Mouse (Mus musculus) layer of hippocampus, adult 8-10 months (tissue): Measurements from ENCODE around the gene Ehmt2. TPM values are rescaled to one million over a fixed set of nuclear protein-coding genes. Genes with fewer than 3 reads are reported as not detected.
A peak's percentile ranks its signal among the peaks of the same experiment; 100 is the strongest.
"Not testable (repeated sequence)": the region's sequence is repeated elsewhere in the genome, so short reads cannot be mapped to it uniquely, and the experiment has no call there.

Source experiments
- DNase-seq, 2 experiments: peaks; one replicate each; pipeline ENCODE4 v3.0.0; 2022; ENCODE audit warnings: low spot score in 2 of 2
- total RNA-seq, 4 experiments: library from RNA; stranded (reverse); gene quantifications; 2 replicates each; pipeline ENCODE4 v1.2.4; 2022

Gene Ehmt2
- total RNA-seq, 4 experiments from 2014 or later, result 186 to 199 (median 189) TPM

DNA sequence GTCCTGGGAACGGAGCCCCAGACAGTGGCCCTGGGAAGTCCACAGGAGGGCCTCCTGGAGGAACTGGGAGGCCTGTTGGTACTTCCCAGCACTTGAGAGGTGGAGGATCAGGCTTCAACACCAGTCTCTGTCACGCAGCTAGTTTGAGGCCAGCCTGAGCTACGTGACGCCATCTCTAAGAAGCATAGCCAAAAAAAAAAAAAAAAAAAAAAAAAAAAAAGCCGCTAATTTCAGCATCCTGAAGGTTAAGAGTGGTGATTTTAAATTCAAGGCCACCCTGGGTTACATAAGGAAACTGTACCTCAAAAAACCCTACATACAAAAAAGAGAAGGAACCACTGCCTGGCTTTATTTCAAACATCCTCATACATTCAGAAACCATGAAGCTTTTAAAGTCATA lies 26.0 kb downstream of the Ehmt2 start:
- no peak for DNase-seq

GRCm38 (mm10) chr17:34927306-34928019 lies 29.2 kb downstream of the Ehmt2 start:
- DNase-seq, result peak in 1 of 2 experiments; percentile 32

- no peak for DNase-seq
Measured at GRCm38 (mm10) chr17:34928841-34929240, 30.6 kb downstream of the Ehmt2 start.

GRCm38 (mm10) chr17:34931061-34931734 lies 32.9 kb downstream of the Ehmt2 start, which contains the start of gene Neu1:
Neu1 (plus strand) TSS chr17:34931253.
- DNase-seq, result peak; percentile 98

- DNase-seq, result peak in 1 of 2 experiments; percentile 32
Measured at GRCm38 (mm10) chr17:34931735-34932098, 33.4 kb downstream of the Ehmt2 start.

- DNase-seq, result no peak
Measured at GRCm38 (mm10) chr17:34932287-34932686, 34.0 kb downstream of the Ehmt2 start.

DNA sequence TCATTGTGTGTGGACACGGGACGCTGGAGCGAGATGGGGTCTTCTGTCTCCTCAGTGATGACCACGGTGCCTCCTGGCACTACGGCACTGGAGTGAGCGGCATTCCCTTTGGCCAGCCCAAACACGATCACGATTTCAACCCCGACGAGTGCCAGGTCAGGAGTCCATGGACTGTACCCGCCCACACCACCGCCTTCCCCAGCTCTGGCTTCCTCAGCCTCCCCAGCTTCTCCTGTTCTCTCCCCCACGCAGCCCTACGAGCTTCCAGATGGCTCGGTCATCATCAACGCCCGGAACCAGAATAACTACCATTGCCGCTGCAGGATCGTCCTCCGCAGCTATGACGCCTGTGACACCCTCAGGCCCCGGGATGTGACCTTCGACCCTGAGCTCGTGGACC lies 35.8 kb downstream of the Ehmt2 start:
- no peak for DNase-seq

DNA sequence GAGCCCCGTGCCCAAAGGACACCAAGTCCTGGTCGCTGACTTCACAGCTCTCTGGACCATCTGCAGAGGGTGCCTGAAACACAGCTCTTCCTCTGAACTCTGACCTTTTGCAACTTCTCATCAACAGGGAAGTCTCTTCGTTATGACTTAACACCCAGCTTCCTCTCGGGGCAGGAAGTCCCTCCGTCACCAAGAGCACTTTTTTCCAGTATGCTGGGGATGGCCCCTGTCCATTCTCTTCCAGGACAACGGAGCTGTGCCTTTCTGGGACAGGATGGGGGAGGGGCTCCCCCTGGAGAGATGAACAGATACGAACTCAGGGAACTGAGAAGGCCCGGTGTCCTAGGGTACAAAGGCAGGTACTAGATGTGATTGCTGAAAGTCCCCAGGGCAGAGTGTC lies 36.6 kb downstream of the Ehmt2 start:
- DNase-seq, result no peak

DNA sequence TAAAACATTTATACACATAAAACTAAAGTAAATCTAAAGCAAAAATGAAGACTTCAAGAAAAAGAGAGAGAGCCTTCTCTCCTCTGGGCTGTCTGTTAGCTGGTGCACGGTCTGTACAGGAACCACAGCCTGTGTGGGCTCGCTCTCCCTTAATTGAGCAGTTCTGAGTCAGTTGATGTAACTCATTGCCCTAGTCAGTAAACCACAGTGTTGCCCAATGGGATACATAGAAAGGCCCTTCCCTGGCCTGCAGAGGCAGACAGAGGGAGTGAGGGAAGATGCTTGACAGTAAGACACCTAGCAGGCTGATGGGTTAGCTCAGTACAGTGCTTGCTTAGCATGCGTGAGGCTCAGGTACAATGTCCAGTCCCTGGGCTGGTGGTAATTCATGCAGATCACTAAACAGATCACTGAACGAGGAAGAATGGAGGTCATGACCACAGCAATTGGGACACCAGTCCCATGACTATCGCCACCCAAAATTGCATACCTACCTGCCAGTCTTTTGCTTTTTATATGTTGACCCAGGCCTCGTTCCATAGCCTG lies 39.8 kb downstream of the Ehmt2 start:
- no peak for DNase-seq

DNA sequence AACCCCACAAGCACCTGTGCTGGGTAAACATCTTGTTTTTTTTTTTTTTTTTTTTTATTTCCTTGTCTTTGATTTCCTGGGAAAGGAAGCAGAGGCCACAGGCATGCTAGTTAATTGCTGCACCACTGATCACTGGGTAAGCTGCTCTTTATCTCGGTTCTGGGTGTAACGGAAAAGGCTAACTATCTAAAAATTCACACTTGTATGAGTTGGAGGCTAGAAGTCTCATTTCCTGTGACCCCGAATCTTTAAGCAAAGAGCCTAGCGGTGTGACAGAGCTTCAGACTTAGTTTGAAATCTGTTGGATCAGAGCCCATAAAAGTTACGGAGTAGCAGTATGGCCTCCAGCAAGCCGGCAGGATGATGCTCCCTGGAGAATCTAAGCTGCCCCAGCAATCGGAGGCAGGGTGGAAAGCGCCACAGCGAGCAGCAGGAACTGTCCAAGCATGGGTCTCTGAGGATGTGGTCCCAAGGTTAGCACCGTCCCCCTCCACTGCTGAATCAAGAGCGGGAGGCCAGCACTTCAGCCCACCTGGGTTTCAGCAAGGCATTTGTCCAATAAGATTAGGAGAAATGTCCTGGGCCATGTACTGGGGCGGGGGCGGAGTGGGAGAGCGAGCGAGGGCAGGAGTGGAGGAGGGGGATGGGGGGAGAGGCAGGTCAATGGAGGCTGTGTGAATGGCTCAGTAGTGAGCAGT lies 43.2 kb downstream of the Ehmt2 start:
- no peak for DNase-seq

- no peak for DNase-seq
Measured at GRCm38 (mm10) chr17:34943128-34943815, 45.0 kb downstream of the Ehmt2 start.

DNA sequence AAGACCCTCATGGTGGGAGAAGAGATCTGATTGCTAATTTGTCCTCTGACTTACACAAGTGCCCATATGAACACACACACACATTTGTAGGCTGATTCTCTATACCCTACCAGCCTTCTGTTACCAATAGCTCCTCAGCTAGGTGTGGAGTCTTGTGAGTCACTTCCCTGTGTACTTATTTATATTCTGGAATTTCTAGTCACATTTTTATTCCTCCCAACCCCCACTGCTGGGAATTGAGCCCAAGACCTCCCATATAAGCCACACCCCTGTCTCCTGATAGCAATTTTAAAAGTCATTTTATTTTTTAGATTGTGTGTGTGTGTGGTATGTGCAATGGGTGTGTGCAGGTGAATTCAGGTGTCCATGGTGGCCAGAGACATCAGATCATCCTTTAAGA lies 46.1 kb downstream of the Ehmt2 start:
- DNase-seq, result no peak

DNA sequence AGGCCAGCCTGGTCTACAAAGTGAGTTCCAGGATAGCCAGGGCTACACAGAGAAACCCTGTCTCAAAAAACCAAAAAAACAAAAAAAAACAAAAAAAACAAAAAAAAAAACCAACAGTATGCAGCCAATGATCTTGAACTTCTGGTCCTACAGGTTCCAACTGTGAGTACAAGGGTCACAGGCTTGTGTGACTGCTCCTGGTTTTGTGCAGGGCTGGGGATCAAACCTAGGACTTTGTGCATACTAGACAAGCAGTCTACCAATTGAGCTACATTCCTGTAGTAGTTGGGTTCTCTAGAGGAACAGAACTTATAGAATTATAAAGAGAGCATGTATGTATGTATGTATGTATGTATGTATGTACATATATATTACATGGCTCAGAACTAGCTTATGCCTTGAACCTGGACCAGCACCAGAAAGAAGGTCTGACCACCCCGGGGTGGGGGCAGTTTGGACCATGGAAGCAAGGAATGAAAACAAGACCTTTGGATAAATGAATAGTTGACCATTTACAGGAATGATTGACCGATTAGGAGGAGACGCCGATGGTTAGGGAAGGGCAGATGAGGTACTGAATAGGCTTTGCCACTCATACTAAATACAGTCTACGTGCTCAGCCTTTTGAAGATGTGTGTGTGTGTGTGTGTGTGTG lies 48.3 kb downstream of the Ehmt2 start:
- DNase-seq, result no peak

GRCm38 (mm10) chr17:34947606-34948005 lies 49.3 kb downstream of the Ehmt2 start:
- no peak for DNase-seq

- not testable (repeated sequence) for DNase-seq
Measured at GRCm38 (mm10) chr17:34948721-34949552, 50.7 kb downstream of the Ehmt2 start.

DNA sequence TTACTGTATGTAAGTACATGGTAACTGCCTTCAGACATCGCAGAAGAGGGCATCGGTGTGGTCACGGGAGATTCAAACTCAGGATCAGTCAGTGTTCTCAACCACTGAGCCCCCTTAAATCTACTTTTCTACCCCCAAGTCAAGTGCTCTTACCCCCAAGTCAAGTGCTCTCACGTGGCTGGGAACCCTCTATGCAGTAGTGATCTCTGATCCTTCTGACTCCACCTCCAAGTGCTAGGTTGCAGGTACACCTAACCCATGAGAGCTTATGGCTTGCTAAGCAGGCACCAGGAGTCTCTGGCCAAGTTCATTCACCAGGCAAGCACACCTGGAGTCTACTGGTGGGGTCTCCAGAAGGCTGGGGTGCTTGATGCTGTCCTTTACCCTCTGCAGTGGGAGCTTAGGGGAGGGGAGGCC lies 51.3 kb downstream of the Ehmt2 start:
- no peak for DNase-seq

DNA sequence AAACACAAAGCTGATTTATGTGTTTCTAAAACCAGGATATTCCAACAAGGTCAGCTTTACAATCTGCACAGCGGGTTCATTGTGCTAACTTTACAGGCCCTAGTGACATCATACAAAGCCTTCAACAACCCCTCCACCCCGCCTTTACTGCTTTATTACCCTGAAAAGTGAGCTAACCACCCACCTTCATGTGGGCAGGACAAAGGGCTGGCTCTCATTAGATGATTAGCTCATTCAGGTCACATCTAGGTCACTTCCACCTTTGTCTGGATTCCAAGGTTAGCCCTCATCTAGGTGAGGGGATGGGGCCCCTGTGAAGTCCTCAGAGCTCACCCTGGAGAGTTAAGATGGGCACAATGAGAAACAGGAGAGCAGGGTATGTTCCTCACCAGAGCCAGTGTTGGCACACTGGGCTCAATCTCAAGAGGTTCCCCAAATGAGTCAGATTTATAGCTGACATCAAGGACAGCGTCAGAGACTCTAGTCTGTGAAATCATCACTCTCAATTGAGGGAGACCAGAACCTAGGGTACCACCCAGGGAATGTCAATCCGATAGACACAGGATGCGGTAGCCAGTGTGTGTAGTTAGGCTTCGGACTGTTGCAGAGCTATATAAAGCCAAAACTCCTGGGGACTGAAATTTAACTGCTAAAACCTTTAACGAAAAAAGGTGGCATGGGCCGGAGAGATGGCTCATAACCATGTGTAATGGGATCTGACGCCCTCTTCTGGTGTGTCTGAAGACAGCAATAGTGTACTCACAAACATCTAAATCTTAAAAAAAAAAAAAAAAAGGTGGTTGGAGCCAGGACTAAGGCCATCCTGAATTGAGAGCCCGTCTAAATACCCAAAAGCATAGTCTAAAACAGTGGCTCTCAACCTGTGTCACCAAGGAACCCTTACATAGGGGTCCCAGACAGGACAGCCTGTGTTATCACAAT lies 52.5 kb downstream of the Ehmt2 start:
- no peak for DNase-seq

DNA sequence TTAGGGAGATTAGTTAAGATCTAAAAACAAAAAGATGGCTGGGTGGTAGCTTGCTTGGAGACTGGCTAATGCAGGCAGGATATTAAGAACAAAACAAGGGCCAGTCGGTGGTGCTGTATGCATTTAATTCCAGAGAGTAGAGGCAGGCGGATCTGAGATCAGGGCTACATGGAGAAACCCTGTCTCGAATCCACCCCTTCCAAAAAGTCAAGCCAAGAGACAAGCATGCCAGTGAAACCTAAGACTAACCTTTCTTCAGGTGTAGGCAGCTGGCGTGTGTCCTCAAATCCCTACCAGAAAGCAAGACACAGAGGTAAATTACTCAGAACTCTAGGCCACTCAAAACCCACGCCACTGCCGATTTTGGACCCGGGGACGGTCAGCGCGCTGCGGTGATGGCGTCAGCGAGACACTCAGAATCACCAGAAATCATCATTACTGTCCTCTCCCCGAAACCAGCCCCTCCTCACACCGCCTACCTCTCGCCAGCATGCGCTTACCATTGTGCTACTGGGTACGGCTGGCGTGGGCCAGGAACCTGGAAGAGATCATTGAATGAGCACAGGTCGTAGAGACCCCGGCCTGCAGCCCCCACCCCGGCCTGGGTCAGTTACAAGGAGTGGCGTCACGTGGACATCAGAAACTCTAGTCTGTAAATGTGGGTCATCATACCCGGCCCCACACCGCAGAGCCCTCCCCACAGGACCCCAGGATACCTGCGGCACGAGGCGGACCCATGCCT lies 53.5 kb downstream of the Ehmt2 start:
- peak in 1 of 2 experiments; percentile 51 for DNase-seq
